Mouse (Mus musculus) c-Kit-positive CD71-negative TER-119-negative erythroid progenitor cells, embryonic 14.5 days (primary cell): ENCODE results near the gene Cgas.
"Not testable (repeated sequence)": the region's sequence is repeated elsewhere in the genome, so short reads cannot be mapped to it uniquely, and the experiment has no call there.

Source experiments
- DNase-seq: peaks from one replicate; pipeline ENCODE4 v3.0.0-alpha.2; 2013; ENCODE audit warnings: low read depth

Gene Cgas

DNA sequence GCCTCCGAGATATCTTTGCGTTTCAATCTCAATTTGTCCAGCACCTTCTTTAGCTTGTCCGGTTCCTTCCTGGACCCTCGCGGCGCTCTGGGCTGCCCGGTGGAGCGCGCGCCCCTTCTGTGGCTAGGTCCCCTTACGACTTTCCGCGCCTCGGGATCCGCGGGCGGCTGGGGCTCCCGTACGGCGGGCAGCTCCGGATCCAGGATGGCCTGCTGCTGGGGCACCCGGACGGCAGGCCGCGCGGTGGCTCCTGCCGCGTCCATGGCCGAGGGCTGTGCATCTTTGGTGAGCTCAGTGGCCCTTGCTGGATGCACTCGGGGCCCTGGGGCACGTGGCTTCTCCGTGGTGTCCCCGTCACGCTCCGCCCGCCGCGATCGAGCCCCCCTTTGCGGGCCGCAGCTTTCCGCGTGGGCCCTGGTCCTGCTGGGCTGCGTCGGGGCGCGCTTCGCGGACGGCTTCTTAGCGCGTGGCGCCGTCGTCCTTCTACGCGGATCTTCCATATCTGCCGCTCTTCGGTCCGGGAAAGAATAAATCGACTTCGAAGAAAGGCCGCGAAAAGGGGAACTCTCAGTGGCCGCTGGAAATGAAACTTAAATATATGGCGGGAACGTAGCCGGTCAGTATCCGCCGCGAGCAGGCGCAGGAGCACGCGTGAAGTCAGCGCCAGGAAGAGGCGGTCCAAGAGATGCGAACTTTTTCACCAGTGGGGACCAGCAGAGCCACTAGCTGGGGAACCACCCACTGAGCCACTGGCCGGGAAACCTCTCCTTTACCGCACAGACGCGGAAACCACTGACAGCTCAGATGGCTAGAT is at the start of gene Cgas:
Cgas (minus strand) TSS at position 659 of the 814 bp plus-strand sequence.
- DNase-seq, result no peak

DNA sequence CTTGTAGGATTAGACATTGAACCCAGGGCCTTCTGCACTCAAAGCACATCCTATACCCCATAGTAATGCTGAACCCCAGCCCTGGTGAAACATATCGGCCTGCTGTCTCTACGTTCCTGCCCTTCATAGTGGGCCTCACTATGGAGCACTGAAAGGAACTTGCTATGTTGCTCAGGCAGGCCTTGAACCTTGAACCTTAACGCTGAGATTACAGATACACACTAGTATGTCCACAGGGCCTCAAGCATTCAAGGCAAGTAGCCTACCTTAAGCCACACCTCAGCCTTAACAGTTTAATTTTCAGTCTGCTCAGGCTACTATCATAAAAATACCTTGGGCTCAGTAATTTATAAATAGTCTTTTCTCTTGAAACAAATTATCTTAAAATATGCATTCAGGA is 49.2 kb upstream of the Cgas start:
- no peak for DNase-seq

- DNase-seq, result no peak
These were observed 48.1 kb upstream of the Cgas start for GRCm38 (mm10) chr9:78491169-78491568.

- no peak for DNase-seq
These were observed 45.9 kb upstream of the Cgas start, which contains the start of gene Eef1a1 for GRCm38 (mm10) chr9:78488890-78489420. Eef1a1 (minus strand) TSS chr9:78489151.

- not testable (repeated sequence) for DNase-seq
These were observed 45.0 kb upstream of the Cgas start for GRCm38 (mm10) chr9:78488021-78488420.

DNA sequence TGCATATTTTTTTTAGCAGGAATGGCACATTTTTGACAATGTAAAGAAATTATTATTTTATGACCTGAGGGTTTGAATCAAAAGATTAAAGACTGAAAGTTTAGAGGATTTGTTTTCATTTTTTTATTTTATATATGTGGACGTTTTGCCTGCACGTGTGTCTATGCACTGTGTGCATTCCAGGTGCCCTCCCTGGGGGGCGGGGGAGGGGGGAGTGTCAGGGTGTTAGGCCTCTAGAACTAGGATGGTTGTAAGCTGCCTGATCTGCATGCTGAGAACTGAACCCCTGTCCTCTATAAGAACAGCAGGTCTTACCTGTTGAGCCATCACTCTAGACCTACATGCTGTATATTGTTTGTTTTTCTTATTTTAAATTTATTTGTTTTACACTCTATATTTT is 41.6 kb upstream of the Cgas start:
- DNase-seq, result no peak

GRCm38 (mm10) chr9:78482386-78482785 is 39.3 kb upstream of the Cgas start:
- no peak for DNase-seq

DNA sequence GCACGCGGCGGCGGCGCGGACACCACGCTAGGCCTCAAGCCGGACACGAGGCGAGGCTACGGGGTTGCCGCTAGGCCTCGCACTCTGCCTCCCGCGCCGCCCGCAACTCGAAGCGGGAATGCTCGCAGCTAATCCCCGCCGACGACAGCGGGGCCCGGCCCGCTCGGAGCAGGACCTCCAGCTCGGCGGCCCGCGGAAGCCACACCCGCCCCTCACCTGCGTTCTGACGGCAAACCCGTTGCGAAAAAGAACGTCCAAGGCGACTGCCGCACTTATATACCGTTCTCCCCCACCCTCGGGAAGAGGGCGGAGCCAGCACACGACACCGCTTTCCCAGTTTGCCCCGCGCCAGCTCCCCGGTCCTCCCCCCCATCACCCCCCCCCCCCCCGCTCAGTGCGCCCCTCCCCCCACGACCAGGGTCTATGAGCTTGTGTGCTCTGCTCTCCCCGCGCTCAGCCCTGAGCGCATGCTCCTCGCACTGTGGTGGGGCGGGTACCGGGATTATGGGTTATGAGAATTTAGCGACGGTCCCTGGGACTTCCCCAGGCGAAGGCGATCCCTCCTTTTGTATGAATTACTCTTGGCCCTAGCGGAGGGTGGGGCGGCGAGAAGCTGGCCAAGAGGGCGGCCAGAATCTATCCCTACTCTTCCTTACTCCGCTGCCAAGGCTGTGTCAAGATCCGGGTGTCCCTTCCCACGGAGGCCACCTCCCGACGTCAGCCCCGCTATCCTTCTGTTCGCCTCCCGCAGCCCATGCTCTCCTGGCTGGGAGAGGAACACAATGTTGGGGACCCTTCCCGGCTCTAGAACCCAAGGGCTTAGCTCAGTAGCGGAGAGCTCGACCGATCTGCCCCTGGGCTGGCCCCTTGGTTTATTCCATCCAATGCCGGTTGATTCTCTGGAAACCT is 38.6 kb upstream of the Cgas start:
- DNase-seq, result peak; percentile 92

DNA sequence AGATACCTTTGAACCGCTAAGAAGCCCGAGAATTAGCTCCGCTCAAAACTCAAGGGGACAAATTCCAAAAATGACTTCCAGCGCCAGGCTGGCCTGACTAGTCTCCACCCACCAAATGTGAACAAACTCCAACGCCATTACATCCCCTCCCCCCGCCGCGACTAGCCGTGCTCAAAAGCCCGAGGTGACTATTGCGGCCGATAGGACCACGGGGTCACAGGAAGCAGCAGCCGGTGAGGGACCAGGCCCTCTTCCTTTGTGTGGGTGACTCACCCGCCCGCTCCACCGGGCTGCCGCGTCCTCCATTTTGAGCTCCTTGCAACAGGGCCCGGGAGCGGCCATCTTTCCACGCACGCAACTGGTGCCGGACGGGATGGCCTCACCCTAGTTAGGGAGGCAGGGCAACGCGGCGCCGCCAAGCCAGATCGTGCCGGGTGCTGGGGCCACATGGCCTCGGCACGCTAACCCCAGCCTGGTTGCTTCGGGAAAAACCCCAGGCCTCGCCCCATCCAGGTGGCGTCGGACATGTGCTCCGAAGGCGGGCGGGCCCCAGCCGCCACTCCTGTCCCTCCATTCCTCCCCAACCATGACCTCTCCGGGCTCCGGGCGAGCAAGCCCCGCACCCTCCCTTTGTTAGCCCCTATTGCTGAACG is 37.8 kb upstream of the Cgas start:
- DNase-seq, result no peak

DNA sequence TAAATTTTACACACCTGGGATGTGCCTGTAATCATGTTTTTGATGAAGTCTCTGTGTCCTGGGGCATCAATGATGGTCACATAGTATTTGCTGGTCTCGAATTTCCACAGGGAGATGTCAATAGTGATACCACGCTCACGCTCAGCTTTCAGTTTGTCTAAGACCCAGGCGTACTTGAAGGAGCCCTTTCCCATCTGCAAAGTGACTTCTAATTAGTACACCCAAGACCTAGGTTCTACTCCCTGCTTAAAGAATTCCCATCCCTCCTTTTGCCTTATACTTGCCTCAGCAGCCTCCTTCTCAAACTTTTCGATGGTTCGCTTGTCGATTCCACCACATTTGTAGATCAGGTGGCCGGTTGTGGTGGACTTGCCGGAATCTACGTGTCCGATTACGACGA is 37.2 kb upstream of the Cgas start:
- not testable (repeated sequence) for DNase-seq

- DNase-seq, result not testable (repeated sequence)
These were observed 36.3 kb upstream of the Cgas start for GRCm38 (mm10) chr9:78479308-78479707.

GRCm38 (mm10) chr9:78478009-78478605 is 35.1 kb upstream of the Cgas start:
- not testable (repeated sequence) for DNase-seq

DNA sequence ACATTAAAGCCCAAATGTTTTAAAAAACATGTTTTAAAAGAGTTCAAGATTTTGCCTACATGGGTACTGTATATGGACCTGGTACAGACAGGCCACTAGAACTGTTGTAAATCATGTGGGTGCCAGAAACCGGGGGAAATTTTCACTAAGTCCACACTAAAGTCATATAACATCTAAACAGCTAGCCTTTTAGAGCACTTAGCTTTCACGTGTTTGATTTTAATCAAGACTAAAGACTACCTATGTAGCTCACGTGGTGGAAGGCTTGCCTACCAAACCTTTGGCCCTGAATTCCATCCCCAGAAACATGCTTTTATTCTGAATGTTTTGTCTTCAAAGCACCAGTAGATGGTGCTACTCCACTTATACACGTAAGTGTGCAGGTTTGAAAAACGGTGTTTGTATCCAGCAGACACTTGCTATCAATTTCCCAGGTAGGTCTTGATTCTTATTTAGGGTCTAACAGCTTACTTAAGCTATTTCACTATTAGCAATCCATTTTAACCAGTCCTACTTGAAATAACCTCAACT is 34.0 kb upstream of the Cgas start:
- no peak for DNase-seq

DNA sequence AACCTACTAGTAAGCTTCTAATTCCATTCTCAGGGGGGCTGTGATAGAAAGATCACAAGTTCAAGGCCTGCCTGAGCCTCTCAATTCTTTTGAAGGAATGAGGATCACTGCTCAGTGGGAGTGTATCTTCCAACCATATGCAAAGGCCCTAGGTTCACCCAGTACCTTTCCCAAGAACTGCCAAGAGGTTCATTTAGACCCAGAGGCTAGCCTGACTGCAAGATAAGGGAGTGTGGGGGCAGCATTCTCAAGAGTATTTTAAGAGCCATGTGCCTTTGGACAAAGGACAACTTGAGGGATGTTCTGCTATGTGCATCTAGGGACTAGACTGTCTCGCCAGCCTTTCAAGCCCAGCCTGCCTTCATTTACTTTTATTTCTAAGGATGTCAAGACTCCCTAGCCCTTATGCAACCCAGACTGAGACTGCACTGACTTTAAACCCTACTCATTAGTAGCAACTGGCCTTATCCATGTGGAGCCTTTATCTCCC is 33.5 kb upstream of the Cgas start:
- no peak for DNase-seq

DNA sequence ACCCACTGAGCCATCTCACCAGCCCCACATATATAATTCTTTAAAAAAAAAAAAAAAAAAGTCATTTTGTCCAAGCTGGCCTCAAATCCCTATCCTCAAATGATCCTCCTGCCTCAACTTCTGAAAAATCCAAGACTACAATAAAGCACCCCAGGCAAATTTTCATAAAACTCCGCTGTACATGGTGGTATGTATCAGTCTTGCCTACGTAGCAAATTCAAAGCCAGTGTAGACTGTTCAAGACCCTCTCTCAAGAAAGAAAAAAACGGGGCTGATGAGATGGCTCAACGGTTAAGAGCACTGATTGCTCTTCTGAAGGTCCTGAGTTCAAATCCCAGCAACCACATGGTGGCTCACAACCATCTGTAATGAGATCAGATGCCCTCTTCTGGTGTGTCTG is 32.8 kb upstream of the Cgas start:
- no peak for DNase-seq

DNA sequence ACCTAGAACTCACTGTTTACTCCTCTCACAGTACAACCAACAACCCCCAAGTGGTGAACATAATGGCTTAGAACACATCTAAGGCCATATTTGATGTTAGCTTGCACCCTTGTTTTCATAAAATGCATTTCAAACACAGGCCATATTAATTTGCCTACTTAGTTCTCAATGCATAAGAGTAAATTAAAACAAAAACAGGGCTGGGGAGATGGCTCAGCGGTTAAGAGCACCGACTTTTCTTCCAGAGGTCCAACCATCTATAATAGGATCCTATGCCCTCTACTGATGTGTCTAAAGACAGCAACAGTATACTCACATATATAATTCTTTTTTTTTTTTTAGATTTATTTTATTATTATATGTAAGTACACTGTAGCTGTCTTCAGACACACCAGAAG is 32.3 kb upstream of the Cgas start:
- no peak for DNase-seq

DNA sequence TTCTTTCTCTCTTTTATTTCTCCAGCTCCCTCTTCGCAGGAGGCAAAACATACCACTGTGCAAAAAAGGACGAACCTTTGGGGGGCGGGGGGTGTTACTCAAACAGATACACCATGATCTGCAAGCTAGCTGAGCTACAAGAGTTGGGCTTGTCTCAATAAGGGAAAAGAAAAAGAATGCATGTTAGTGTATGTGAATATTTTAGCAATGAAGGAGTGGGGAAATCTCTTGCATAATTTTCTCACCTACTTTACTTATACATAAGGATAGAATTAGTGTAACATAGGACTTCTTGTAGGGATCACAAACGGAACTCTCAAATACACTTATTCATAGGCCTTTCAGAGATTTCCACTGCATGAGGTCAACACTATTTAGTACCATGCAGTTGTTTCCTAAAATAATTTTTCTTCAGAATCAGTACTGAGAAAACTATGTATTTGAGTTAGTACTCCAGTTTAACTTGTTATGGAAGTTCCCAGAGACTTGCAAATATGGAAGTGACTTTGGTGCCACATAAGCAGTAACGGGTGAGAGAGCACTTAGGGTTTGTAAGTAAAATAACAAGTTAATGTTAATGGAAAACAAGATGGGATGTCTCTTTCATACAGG is 31.8 kb upstream of the Cgas start:
- DNase-seq, result no peak

GRCm38 (mm10) chr9:78474270-78474669 is 31.2 kb upstream of the Cgas start:
- DNase-seq, result no peak

GRCm38 (mm10) chr9:78473588-78473987 is 30.6 kb upstream of the Cgas start:
- no peak for DNase-seq

- no peak for DNase-seq
These were observed 22.7 kb upstream of the Cgas start for GRCm38 (mm10) chr9:78465725-78466124.

- DNase-seq, result no peak
These were observed 20.3 kb upstream of the Cgas start for GRCm38 (mm10) chr9:78463337-78463736.
